Mouse (Mus musculus): ENCODE results near the gene Armh3. TPM values are rescaled to one million over a fixed set of nuclear protein-coding genes. Genes with fewer than 3 reads are reported as not detected.

Armh3 gene
- total RNA-seq, 2 experiments from 2014 or later, result 16.0 to 19.0 TPM

- no peak for DNase-seq (ENCODE audit: low spot score in 2 of 2)
These were observed 202.8 kb downstream of the Armh3 start for GRCm38 (mm10) chr19:45795406-45795944.

DNA sequence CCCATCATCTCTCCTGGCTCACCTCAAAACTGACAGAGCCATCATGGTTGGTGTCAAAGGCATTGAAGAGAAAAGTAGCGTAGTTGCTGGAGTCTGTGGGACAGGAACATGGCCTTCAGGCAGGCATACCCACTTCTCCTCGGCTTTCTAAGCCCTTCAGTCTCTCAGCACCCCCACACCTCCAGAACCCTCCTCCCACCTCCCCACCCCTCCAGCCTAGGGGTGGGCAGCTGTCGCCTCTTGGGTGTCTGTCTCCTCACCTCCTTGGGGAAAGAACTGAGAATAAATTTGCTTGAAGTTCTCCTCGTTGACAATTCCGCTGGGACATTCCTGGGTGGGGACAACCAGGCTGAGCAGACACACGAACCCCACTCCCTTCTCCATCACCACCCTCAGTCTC, 203.6 kb downstream of the Armh3 start:
- no peak for DNase-seq (ENCODE audit: low spot score in 2 of 2)

- no peak for DNase-seq (ENCODE audit: low spot score in 2 of 2)
These were observed 205.9 kb downstream of the Armh3 start for GRCm38 (mm10) chr19:45792404-45792803.

DNA sequence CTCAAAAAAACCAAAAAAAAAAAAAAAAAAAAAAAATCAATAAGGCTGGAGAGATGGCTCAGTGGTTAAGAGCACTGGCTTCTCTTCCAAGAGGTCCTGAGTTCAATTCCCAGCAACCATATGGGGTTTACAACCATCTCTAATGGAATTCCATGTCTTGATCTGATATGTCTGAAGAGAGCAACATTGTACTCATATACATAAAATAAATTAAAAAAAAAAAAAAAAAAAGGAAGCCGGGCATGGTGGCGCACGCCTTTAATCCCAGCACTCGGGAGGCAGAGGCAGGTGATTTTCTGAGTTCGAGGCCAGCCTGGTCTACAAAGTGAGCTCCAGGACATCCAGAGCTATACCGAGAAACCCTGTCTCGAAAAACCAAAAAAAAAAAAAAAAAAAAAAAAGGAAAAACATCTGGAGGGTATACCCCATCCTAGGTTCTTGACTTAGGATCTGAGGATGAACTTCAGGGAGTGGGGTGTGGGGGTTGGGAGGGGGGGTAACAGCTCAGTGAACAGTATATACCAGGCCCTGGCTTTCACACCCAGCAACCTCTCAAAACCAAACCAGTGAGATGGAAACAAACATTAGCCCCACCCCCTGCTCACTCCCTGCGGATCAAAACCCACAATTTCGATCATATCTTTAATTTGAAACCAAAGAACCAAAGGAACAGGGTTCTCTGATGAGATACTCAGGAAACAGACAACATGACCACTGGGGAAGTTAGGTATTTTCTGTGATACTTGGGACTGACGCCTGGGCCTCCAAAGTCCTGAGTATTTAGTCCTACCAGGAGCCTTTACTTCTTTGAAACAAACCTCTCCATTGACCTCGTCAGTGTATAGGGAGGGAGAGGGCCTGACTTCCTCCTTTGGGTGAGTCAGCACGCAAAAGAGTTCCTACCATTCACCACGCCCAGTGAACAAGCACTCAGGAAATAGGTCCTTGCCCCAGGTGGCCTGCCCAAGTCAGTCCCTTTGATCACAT, 208.1 kb downstream of the Armh3 start:
- DNase-seq (ENCODE audit: low spot score in 2 of 2), result no peak

GRCm38 (mm10) chr19:45789365-45789764, 208.9 kb downstream of the Armh3 start:
- no peak for DNase-seq (ENCODE audit: low spot score in 2 of 2)

DNA sequence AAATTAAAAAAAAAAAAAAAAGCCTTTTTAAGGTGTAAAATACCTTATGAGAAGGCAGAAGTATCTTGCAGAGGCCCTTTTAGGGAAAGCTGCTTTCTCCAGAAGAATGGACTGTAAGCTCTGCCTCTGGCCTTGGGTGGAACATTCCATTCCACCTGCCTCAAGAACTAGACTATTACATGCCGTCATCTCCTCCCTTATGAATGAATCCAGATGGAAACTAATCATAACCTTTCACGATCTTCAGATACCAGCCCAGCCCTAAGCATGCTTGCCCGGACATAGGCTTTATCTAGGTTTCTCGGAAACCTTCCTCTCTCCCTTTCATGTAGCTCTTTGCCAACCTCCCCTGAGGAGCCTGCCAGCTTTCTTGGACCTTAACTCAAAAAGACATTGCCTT, 210.0 kb downstream of the Armh3 start:
- no peak for DNase-seq (ENCODE audit: low spot score in 2 of 2)

GRCm38 (mm10) chr19:45787450-45787849, 210.8 kb downstream of the Armh3 start:
- no peak for DNase-seq (ENCODE audit: low spot score in 2 of 2)

DNA sequence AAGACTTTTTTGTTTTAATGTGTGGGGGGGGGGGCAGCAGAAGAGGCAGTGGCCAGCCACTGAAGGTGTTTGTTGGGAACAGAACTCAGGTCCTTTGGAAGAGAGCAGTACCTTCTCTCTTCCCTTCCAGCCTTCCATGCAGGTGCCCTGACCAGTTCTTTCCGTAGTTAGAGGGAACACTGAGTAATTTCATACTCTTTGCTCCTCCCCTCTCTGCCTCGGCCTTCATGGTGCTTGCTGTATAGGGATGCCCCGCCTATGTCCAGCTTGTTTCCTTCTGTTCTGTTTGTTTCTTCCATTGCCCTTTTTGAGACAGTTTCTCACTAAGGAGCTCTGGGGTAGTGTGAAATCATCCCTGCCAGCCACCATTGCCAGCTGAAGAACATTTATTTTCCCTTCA, 212.8 kb downstream of the Armh3 start:
- no peak for DNase-seq (ENCODE audit: low spot score in 2 of 2)

- DNase-seq (ENCODE audit: low spot score in 2 of 2), result no peak
These were observed 214.2 kb downstream of the Armh3 start for GRCm38 (mm10) chr19:45783933-45784576.

DNA sequence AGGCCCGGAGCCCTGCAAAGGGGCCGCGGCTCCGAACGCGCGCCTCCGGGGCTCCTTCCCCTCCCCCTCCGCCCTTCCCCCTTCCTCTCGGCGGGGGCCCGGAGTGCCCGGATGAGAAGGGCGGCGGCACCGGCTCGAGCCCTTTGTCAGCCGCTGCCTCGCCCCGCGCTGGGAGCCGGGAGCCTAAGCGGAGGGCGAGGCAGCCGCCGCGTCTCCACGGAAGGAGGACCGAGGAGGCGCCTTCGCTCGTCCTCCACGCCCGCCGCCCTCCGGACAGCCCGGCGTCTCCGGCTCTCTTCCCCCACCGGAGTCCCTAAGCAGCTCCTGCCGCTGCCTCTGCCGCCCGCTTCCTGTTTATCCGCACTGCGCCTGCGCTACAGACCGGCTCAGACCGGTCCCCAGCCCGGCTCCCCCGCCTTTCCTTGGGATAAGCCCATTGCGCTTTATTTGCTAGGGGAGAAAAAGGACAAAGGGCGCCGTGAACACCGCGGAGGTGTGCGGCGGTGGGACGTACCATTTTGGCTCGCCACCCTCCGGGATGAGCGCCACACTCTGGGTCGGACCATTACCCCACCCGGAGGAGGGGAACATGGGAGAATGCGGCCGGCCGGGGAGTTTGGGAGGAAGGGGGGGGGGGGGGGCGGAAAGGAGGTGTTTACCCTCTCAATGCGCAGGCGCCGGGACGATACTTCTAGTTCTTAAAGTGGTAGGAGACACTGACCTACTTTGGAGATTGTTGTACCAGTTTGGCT, 214.9 kb downstream of the Armh3 start, which contains the start of gene Mgea5:
TSS of gene Mgea5 (minus strand) at position 657 of the 752 bp plus-strand sequence.
- peak; percentile 92 to 97 for DNase-seq (ENCODE audit: low spot score in 2 of 2)

- DNase-seq (ENCODE audit: low spot score in 2 of 2), result peak; percentile 51 to 73
These were observed 215.8 kb downstream of the Armh3 start for GRCm38 (mm10) chr19:45782315-45783001.

DNA sequence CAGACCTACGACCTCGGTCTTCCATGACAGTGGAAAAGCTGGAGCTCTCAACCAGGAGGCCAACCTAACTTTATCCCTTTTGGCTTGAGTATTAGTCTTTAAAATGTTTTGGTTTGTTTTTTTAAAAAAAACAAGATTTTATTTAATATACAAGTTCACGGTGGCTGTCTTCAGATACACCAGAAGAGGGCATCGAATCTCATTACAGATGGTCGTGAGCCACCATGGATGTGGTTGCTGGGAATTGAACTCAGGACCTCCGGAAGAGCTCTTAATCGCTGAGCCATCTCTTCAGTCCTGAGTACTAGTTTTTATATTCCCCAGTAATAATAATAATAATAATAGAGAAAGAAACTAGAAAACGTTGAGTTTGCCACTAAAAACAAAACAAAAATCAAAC, 216.6 kb downstream of the Armh3 start:
- no peak for DNase-seq (ENCODE audit: low spot score in 2 of 2)

DNA sequence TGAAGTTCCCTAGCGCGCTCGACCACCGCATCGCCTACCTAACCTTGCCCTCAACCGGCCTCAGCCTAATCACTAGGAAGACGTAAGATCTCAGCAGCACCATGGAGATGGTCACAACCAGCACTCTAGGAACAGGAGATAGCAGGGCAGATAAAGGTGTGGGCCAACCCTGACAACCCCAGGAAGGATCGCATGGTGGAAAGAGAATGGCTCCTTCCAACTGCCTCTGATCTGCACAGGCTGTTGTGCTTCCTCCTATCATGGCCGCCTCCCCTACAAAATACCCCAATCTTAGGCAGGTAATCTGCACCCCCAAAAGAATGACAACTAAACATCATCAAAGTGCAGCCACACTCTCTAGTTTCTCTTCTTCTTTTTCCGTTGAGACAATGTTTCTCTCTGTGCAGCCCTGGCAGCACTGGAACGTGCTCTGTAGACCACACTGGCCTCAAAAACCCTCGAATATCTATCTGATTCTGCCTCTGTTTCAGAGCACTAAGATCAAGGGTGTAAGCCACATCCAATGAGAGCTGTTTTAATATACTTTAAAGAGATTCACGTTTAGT, 217.9 kb downstream of the Armh3 start:
- DNase-seq (ENCODE audit: low spot score in 2 of 2), result no peak

DNA sequence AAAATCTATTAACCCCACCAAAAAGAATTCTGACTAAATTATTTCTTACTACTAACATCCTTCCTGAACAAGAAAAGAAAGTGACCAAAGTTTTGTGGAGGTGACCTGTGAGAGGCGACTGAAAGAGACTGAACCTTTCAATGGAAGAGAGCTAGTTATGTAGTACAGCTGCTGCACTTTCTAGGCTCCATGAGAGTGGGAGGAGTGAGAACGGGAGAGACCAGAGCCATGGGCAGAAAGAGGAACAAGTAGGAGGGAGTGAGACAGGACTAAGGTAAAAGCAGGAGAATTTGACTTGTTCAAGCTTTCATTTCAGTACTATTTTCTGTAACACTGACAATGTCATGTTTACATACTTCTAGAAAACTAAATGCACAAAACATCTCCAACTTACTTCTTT, 222.8 kb downstream of the Armh3 start:
- DNase-seq (ENCODE audit: low spot score in 2 of 2), result no peak

- no peak for DNase-seq (ENCODE audit: low spot score in 2 of 2)
These were observed 226.8 kb downstream of the Armh3 start for GRCm38 (mm10) chr19:45771501-45771900.

Other genes with a start within 250 kb of the Armh3 start
- 10 to 100 TPM; 22.2 to 24.3 TPM for gene Npm3, start 248.9 kb downstream of the Armh3 start, total RNA-seq (2021)
- gene Mgea5, start 214.7 kb downstream of the Armh3 start, total RNA-seq (2021), result 10 to 100 TPM; 54.7 to 64.1 TPM
- gene Kcnip2, start 182.4 kb downstream of the Armh3 start, total RNA-seq (2021), result under 1 TPM; 0.52 to 0.54 TPM
- gene Hps6, start 5.0 kb upstream of the Armh3 start, total RNA-seq (2021), result 1 to 10 TPM; 4.9 to 5.5 TPM
- gene Pprc1, start 46.4 kb upstream of the Armh3 start, total RNA-seq (2021), result 10 to 100 TPM; 35.3 to 43.9 TPM
- 10 to 100 TPM; 75.3 to 85.3 TPM for gene Ldb1, start 46.7 kb upstream of the Armh3 start, total RNA-seq (2021)
- gene Nolc1, start 77.4 kb upstream of the Armh3 start, total RNA-seq (2021), result 10 to 100 TPM; 31.6 to 34.3 TPM
- gene Elovl3, start 133.4 kb upstream of the Armh3 start, total RNA-seq (2021), result not detected
- gene Pitx3, start 149.8 kb upstream of the Armh3 start, total RNA-seq (2021), result 10 to 100 TPM; 32.2 to 36.1 TPM
- 10 to 100 TPM; 76.4 to 86.9 TPM for gene Gbf1, start 154.0 kb upstream of the Armh3 start, total RNA-seq (2021)